Mouse (Mus musculus) left cerebral cortex, postnatal 4 days (tissue): ENCODE results near the gene Pak6. TPM values are rescaled to one million over a fixed set of nuclear protein-coding genes. Genes with fewer than 3 reads are reported as not detected.

Experiments
- DNase-seq: peaks from one replicate; pipeline ENCODE4 v3.0.0-alpha.2; 2022
- intact Hi-C: fragments of 180-260 bp; cut with DNase I; formaldehyde crosslinking; loops from one replicate; pipeline ENCODE4 v1.15.1; 2025
- total RNA-seq, 2 experiments: library from RNA; stranded (reverse); gene quantifications; 2 replicates each; pipeline ENCODE4 v1.2.3; 2021

Pak6 gene
- total RNA-seq, 2 experiments from 2014 or later = 142 to 154 TPM

DNA sequence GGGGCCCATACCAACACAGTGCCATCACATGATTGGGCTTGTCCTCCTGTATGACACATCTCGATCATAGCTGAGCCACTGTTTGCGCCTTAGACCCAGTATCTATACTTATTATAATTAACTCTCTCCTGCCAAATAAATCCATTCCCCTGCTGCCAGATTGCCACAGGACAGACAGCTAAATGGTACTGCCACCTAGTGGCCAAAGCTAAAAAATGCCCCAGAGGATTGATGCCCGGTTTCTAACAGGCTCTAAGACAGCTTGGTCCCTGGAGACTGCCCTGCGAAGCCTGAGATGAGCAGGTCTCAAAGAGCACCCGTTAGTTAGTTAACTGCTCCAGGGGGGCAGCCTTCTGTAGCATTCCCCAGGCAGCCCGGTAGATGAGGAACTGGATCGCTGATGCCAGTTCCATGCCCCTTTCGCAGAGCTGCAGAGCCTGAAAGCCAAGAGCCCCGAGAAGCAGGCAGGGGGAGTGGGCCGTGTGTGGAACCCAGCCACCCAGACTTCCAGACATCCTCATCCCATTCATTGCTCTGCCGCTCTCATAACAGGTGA, 32.7 kb downstream of the Pak6 start:
- DNase-seq = peak; percentile 46
- intact Hi-C loops = loop anchor here (5.0 kb wide), 1 partner anchor 58 kb away; no protein-coding TSS in a partner anchor

DNA sequence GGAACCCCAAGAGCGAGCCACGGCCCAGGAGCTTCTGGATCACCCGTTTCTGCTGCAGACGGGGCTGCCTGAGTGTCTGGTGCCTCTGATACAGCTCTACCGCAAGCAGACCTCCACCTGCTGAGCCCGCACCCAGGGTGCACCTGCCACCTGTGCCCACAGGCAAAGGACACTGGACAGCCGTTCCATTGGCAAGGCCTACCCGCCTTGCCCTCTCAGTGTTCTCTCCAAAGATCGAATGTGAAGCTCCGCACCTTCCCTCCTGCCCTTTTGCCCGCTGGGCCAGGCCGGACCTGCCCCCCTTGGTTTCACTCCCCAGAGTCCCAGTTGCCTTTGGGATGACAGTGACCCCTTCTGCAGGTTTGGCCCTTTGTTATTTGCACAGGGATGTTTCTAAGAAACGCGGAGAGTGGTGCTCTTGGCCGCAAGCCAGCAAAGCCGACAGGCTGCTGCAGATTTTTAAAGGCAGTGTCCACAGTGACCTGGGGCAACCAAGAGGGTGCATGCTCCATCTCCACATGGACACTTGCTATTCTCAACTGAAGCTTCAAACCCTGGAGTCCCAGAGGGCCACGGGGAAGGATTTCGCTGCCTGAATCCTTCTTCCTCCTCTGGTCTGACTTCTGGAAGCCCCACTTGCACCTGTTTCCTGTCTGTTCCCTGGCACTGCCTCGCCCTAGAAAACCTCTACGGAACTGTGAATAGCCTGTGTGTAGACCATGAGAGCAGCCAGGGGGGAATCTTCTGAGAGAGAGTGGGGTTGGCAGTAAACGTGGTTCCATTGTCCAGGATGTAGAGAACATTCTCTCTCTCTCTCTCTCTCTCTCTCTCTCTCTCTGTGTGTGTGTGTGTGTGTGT, 33.6 kb downstream of the Pak6 start:
- DNase-seq = no peak
- intact Hi-C loops = loop anchor here (5.0 kb wide), 1 partner anchor 59 kb away; no protein-coding TSS in a partner anchor

GRCm38 (mm10) chr2:118697311-118697877, 34.3 kb downstream of the Pak6 start:
- intact Hi-C loops = loop anchor here (5.0 kb wide), 1 partner anchor 60 kb away; no protein-coding TSS in a partner anchor
- no peak for DNase-seq

DNA sequence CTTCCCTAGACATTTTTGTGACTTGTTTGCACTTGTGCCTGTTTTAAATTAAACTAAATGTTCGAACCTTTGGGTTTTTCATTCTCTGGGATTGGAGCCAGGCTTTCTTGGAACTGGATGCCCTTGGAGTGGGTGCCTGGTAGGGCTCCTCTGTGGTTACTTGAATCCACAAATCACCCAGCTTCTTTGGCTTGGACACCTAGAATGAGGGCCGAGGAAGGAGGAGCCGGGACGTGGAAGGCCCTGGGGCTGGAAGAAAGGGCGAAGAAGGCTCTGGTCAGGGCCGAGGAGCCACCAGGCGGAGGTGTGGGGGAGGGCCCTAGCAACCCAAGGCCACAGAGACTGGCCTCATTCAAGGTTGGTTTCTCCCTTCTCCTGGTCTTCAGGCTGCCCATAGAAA, 34.9 kb downstream of the Pak6 start:
- DNase-seq = no peak
- intact Hi-C loops = loop anchor here (5.0 kb wide), 1 partner anchor 61 kb away; no protein-coding TSS in a partner anchor

- intact Hi-C loops = loop anchor here (5.0 kb wide), 1 partner anchor 47 kb away; the partner anchor contains the start of gene Inafm2
- peak; percentile 78 for DNase-seq
Measured at GRCm38 (mm10) chr2:118700179-118701062, 37.3 kb downstream of the Pak6 start.

GRCm38 (mm10) chr2:118701161-118701560, 38.1 kb downstream of the Pak6 start:
- DNase-seq = no peak
- intact Hi-C loops = loop anchor here (5.0 kb wide), 1 partner anchor 46 kb away; the partner anchor contains the start of gene Inafm2

DNA sequence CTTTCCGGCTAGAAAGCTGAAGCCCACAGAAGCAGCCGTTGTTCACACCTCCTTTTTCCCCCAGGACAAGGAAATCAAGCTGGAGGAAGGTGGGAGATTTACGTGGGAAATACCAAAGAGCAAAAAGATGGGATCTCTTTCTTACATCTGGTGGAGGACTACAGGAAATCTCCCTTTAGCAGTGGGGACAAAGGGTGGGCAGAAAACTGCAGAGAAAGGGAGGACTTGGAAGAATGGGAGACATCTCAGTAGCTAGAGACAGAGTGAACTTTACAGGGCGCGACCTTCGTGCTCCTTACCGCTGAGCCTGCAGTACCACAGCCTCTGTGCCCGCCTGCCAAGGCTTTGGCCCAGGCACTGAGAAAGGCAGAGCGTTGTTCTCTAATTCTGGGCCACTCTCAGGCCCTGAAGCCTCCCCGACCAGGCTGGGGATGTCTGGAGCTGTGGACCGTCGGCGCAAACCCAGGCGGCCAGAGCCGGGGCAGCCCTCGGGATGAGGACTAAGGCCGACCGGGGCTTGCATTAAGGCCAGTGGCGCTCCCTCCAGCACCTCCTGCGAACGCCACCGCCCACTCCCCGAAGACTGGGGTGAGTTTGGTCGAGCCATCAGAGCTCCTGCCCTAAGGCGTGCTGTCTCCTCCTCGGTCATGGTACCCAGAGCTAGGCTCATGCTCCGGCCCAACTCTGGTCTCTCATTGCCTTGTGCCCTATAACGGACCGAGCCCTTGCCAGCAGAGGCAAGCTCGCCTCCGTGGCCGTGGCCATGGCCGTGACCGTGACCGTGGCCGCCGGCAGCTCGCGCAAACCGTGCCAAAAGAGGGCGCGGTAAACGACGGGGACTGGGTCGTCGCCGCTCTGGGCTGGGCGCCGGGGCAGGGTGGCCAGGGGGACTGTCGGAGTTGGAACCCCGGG, 39.1 kb downstream of the Pak6 start:
- no peak for DNase-seq
- intact Hi-C loops = loop anchor here (5.0 kb wide), 1 partner anchor 45 kb away; the partner anchor contains the start of gene Inafm2

GRCm38 (mm10) chr2:118702883-118703761, 40.0 kb downstream of the Pak6 start:
- DNase-seq = no peak
- intact Hi-C loops = loop anchor here (5.0 kb wide), 1 partner anchor 44 kb away; the partner anchor contains the start of gene Inafm2

GRCm38 (mm10) chr2:118703913-118704730, 41.0 kb downstream of the Pak6 start, which contains the start of gene Ankrd63:
TSS of gene Ankrd63 (minus strand) at chr2:118703963.
- DNase-seq = no peak
- intact Hi-C loops = loop anchor here (5.0 kb wide), 1 partner anchor 43 kb away; the partner anchor contains the start of gene Inafm2

DNA sequence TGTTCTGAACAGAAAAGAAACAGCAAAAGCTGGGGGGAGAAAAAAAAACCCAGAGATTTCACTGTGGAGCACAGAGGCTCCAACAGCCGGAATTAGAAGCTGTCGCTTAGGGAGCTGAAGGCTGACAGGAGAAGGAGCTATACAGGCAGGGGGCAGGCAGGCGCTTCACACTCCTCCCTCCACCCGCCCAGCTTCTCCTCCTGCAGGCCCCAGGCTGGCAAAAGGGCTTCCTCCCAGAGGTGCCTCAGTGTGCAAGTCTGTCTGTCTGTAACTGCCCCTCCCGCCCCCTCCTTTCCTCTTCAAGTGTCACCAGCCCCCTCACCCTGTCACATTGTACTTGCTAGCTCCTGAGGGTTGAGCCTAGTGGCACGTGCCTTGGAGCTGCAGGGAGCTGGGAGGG, 43.3 kb downstream of the Pak6 start:
- intact Hi-C loops = no loop called here

GRCm38 (mm10) chr2:118708472-118708871, 45.4 kb downstream of the Pak6 start:
- no peak for DNase-seq
- intact Hi-C loops = no loop called here

More for the DNA sequence above, 43.3 kb downstream of the Pak6 start:
- no peak for DNase-seq

DNA sequence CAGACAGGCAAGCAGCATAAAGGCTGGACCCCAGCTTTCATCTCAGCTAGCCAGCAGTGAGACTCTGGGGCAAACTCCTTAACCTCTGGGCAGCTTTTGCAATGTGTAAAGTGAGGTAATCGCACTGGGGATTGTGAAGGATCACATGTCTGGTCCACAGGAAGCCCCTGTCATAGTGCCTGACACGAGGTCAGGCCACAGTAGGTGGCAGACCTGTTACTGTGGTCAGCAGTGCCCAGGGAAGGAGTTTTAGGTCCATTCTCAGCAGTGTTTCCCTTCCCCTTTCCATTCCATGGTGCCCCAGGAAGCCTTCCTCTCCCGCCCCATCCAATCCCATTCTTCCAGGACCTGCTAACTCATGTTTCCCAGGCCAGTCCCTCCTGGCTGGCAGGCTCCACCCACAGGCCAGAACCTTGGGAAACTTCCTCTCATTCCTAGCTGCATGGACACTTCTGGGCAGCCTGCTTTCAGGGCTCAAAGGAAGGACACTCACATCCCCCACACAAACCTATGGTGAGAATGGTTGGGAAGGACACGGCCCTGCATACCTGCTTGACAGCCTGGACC, 46.6 kb downstream of the Pak6 start:
- no peak for DNase-seq
- intact Hi-C loops = no loop called here

DNA sequence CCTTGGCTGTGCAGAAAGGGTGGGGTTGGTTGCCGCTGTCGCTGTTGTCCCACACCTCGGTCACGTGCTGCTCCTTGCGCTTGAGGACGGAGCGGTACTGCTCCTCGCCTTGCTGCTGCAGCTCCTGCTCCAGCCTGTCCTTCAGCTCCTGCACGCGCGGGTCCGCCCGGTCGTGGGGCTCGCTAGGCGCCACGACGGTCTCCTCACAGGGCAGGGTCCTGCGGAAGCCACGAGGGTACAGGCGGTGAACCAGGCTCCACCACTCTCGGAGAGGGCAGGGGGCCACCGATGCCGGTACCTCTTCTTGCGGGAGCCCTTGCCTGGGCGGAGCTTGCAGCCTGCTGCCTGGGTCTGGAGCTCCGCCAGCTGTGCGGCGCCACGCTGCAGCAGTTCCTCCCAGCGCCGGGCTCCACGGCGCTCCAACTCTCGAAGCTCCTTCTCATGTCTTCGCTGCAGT, 48.0 kb downstream of the Pak6 start:
- peak; percentile 51 for DNase-seq
- intact Hi-C loops = no loop called here

DNA sequence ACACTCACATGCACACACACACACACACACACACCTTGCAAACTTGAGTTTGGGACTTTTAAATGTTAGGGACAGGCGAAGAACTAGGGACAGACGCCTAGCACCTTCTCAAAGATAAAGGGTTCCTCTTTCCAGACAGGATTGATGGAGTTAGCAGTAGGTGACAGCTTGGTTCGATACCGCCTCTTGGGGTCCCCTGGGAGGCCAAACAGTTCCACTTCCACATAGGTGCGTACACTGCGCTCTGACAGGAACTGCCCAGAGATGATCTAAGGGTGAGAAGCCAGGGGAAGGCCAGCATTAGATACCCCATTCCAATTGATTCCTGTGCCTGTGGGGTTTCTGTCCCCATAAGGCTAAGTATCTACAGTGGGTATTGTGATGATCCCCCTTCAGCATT, 50.5 kb downstream of the Pak6 start:
- intact Hi-C loops = no loop called here
- no peak for DNase-seq

DNA sequence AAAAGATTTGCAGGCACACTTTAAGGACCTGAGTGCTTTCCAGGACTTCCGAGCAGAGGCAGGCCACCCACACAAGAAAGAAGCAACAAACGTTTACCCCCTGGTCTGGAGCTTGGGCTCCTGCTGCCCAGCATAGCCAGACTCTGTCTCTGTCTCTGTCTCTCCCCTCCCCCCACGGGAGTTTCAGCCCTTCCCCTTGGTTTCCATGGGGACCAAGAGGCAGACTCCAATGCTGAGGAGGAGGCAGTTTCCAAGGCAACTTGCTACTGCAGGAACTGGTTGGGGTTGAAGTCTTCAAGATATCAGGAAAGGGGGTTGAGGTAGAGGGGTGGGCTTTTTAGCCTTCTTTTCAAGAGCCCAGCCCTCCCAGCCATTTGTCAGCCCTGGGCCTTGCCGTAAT, 51.1 kb downstream of the Pak6 start:
- intact Hi-C loops = no loop called here
- no peak for DNase-seq

DNA sequence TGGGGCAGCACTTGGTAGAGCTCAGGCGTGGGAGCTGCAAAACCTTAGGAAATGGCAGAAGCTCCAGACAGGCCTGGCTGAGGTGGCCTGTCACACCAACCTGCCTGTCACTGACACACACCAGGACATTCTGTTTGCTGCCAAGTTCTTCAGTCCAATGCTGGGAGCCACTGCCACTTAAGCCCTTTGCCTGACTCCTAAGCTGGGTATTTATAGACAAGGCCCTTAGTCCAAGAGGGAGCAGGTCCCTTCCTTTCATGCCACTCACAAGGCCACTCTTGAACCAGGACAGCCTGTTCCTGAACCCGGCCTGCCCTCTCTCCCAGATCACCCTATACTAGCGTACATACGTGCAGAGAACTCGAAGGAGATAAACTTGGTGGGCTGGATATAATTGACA, 53.6 kb downstream of the Pak6 start:
- DNase-seq = no peak
- intact Hi-C loops = no loop called here
